Mouse (Mus musculus) spleen, postnatal 14 days (tissue): Measurements from ENCODE around the gene Prkn.

Source experiments
- DNase-seq, 2 experiments: peaks; one replicate each; pipeline ENCODE4 v3.0.0; 2021 to 2022; ENCODE audit warnings: low spot score in 2 of 2

The Prkn gene

DNA sequence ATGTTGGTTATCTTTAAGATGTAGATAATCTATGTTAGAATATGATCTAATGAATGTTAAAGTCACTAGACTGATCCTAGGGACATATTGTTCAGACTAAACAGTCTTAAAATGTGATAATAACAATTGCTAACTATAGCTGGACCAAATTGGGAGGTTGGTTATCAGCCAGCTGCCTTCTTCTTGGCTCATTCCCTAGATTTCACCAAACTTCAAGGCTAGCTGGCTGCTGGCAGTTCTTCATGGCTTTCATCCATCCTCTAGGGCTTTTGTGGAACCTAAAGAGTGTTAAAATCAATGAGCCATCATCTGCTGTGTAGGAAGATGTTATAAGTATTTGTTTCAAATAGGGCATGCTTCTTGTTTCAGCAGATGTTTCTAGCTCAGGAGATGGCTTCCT lies 431.7 kb downstream of the Prkn start:
- DNase-seq, result no peak

- no peak for DNase-seq
Measured at GRCm38 (mm10) chr17:11284246-11284645, 444.1 kb downstream of the Prkn start.

- DNase-seq, result no peak
Measured at GRCm38 (mm10) chr17:11290183-11290582, 450.0 kb downstream of the Prkn start.

- no peak for DNase-seq
Measured at GRCm38 (mm10) chr17:11303116-11303515, 462.9 kb downstream of the Prkn start.

- DNase-seq, result no peak
Measured at GRCm38 (mm10) chr17:11309843-11310242, 469.7 kb downstream of the Prkn start.

GRCm38 (mm10) chr17:11314163-11314562 lies 474.0 kb downstream of the Prkn start:
- no peak for DNase-seq

DNA sequence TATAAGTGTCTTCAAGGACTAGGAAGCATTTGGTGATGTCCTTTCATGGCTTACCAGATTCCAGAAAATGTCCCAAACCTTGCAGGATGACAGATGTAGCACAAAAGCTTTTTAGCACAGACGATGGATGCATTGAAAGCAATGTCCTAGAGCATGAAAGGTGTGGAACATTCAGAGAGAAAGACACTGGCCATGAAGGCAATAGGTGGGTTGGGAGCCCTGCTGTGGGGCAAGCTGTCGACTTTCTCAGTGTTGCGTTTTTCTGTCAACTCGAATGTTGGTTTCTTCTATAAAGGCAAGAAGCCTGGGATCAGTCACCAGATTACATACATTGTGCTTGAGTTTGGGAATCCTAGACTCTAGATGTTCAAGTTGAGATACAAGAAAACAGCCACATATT lies 475.5 kb downstream of the Prkn start:
- no peak for DNase-seq

GRCm38 (mm10) chr17:11318946-11319345 lies 478.8 kb downstream of the Prkn start:
- DNase-seq, result no peak

- DNase-seq, result no peak
Measured at GRCm38 (mm10) chr17:11319666-11320360, 479.6 kb downstream of the Prkn start.

DNA sequence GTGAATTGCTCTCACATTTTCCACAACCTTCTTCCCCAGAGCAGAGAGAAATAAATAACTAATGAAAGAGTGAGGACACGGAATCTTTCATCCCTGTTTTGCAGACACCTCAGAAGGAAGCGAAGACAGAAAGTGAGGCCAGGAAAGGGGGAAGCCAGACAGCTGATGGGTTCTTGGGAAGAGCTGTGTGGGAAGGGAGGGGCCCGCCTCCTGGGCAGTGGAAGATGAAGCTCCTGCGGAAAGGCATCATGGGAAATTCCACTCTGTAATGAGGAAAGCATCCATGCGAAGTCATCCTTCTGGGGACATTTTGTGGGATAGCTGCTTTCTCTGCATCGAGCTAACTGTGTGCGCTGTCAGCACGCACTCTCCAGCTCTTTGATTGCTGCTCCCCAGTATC lies 491.9 kb downstream of the Prkn start:
- DNase-seq, result no peak

GRCm38 (mm10) chr17:11333741-11334140 lies 493.6 kb downstream of the Prkn start:
- no peak for DNase-seq

DNA sequence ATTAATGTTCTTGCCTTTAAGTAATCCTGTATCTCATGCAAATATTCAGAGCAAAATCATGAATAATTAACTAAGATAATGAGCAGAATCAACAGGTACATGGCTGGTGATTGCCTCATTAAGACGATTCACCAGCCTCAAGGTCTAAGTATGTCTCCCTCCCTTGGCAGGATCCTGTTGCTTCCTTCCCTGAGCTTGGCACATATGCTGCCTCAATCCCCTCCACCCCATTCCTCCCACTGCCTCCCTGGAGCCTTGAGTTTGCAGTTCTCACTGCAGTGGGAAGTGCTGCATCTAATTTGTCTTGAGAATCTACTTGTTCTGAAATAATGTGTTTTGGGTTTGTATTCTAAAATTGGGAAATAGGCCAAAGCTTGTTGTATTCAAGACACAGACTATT lies 496.0 kb downstream of the Prkn start:
- no peak for DNase-seq

- DNase-seq, result no peak
Measured at GRCm38 (mm10) chr17:11340368-11340767, 500.2 kb downstream of the Prkn start.

DNA sequence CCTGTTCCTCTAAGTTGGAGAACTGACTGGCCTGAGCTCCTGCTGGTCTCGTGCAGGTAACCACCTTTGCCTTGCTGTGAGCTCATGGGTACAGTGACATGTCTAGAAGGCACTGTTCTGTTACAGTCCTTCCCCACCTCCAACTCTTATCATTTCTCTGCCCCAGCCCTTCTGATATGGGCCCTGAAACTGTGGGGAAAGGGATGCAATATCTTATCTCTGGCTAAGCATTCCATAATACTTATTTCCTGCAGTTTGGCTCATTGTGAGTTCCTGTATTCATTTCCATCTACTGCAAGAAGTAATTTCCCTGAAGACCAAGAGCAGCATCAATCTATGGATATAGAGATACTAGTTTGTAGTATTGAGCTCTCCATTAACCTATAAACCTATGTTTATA lies 506.1 kb downstream of the Prkn start:
- no peak for DNase-seq

DNA sequence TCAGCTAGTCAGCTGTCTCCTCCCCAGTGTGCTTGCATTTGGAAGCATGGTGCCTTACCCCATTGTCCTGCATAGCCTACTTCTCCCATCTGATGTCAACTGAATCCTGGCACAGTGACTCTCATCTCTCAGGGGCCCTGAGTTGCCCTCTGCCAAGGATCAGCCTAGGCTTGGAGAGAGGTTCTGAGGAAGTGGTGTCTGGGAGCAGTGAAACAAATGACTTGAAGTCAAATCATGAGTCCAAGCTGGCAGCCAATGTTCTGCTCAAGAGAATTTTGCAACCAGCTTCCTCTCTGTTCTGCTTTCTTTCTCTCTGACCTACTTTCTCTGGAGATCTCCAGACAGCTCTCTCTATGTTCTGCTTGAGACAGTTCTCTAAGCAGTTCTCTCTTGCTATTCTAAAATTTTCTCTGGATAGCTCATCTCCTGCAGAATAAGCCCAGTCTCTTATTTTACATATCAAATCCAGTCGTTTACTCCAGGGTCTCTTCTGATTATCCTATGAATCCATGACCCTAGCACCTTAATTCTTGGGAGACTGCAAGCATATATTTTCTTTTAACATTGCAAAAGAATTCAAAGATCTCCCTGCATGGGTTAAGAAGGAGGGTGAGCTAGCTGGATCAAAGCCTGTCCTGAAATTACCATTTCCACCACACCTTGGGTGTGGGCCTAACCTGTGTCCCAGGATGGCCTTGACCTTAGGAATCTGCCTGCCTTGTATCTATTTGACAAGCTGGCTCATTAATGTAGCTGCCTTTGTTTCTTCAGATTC lies 512.8 kb downstream of the Prkn start:
- no peak for DNase-seq

DNA sequence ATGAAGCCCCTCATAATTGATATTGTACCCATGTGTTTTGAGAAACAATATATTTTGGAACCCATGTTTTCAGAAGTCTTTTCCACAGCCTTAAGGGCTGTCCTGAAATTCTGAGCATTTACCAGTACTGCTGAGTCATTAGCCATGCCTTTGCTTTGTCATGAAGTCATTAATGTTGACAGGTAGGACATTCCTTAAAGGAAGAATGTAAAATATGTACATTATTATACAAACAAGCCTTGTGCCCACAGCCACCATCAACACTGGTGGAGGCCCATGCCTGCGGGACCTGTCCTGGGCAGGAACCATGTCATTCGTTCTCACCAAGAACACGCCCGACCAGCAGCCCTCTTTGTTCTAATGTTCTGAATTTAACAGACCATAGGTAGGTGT lies 513.4 kb downstream of the Prkn start:
- no peak for DNase-seq

- DNase-seq, result no peak
Measured at GRCm38 (mm10) chr17:11354348-11354747, 514.2 kb downstream of the Prkn start.

DNA sequence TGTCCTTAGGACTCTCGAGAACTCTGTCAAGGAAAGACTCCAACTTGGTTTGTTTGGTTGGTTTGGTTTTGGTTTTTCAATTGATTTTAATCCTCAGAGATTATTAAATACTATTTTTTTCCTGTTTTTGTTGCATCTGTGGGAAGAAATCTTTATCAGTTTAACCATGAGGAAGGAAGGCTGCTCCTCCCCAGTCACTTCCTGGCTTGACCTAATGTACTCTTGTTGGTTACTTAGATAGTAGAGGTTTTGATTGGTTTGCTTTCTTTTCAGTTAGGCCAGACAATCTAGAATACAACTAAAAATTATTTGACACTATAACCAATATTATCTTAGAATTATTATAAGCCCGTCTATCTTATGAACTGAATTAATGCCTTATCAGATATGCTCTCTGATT lies 535.3 kb downstream of the Prkn start:
- DNase-seq, result no peak

DNA sequence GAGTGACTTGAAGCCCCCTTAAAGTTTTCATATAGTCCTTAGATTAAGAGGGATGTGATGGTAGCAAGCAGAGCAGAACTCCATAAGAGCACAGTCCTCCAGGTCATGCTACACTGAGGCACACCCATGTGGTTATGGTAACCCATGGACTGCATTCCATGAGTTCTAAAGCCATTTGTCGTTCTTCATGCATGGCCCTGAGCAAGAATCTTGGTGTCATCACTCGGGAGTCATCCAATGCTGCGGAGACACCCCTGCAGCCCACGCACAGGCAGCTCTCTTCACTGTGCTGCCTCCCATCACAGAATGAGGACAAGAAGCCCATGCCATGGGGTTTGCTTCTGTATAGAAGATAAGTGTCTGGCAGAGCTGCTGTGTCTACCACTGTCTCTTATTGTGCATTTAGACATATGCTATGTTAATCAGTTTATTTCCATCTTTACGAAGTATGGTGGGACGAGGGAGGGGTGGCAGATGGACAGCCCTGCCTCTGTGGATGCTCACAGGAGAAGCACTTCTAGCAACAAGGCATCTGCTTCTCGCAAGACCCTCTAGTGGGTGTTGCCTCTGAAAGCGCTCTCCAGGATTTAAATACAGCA lies 543.3 kb downstream of the Prkn start:
- DNase-seq, result no peak

- DNase-seq, result no peak
Measured at GRCm38 (mm10) chr17:11385246-11385645, 545.1 kb downstream of the Prkn start.

DNA sequence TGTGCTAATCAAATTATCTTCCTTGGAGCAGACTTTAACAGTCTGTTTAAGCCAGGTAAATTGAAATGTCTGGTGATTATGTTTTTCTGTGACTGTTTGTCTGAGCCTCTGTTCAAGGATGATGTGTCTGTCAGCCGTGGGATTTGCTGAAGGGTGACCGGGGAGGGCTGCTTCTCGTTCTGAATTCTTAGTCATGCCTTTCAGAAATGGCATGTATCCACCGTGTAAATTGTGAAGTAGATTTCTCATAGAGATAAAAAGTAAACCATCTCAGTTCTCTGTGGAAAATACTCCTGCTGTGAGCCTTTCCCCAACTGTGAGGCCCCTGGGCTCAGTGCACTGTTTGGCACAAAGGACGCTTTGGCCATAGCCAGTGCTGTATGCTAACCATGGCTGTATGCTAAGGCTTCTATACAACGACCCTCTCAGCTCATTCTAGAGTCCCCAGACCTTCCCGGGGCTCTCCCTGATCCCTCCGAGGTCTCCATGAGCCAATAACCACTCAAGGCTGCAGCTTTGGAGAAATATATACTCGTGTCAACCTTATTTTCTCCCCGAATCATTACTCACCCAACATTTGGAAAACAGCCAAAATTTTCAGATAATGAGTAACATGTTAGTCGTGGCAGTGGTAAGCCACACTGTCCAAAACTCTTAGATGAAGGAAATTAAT lies 552.6 kb downstream of the Prkn start:
- no peak for DNase-seq

GRCm38 (mm10) chr17:11394607-11395006 lies 554.4 kb downstream of the Prkn start:
- DNase-seq, result no peak
